Mouse (Mus musculus) heart, postnatal 25 days (tissue): ENCODE measurements at regions not wholly inside any gene's neighbourhood (a gene's known extent, or its start where the extent isn't known, plus 50 kb on each side); places are given as distances from the start of the nearest gene placed in this dataset.
A peak's percentile ranks its signal among the peaks of the same experiment; 100 is the strongest.

Experiments used
- DNase-seq: peaks from one replicate; pipeline ENCODE4 v3.0.0; 2022; ENCODE audit warnings: low spot score
- intact Hi-C: fragments of 180-260 bp; cut with DNase I; formaldehyde crosslinking; loops from one replicate; pipeline ENCODE4 v1.15.1; 2025

- DNase-seq = no peak
- intact Hi-C loops = no loop called here
These were observed 223.6 kb upstream of the Lyplal1 start for GRCm38 (mm10) chr1:186340701-186341100.

GRCm38 (mm10) chr1:186317285-186317684, 200.2 kb upstream of the Lyplal1 start:
- DNase-seq = no peak
- intact Hi-C loops = no loop called here

- intact Hi-C loops = no loop called here
- DNase-seq = no peak
These were observed 197.1 kb upstream of the Lyplal1 start for GRCm38 (mm10) chr1:186314180-186314579.

- DNase-seq = no peak
- intact Hi-C loops = no loop called here
These were observed 195.6 kb upstream of the Lyplal1 start for GRCm38 (mm10) chr1:186312698-186313097.

- no peak for DNase-seq
- intact Hi-C loops = no loop called here
These were observed 194.9 kb upstream of the Lyplal1 start for GRCm38 (mm10) chr1:186312008-186312407.

GRCm38 (mm10) chr1:186307627-186308026, 190.5 kb upstream of the Lyplal1 start:
- no peak for DNase-seq
- intact Hi-C loops = no loop called here

GRCm38 (mm10) chr1:186297464-186297863, 180.4 kb upstream of the Lyplal1 start:
- intact Hi-C loops = no loop called here
- DNase-seq = no peak

GRCm38 (mm10) chr1:186295201-186295600, 178.1 kb upstream of the Lyplal1 start:
- intact Hi-C loops = no loop called here
- DNase-seq = no peak

- intact Hi-C loops = no loop called here
- DNase-seq = no peak
These were observed 177.5 kb upstream of the Lyplal1 start for GRCm38 (mm10) chr1:186294635-186295034.

GRCm38 (mm10) chr1:186289117-186289516, 172.0 kb upstream of the Lyplal1 start:
- no peak for DNase-seq
- intact Hi-C loops = no loop called here

- no peak for DNase-seq
- intact Hi-C loops = no loop called here
These were observed 170.7 kb upstream of the Lyplal1 start for GRCm38 (mm10) chr1:186287831-186288230.

- DNase-seq = no peak
- intact Hi-C loops = no loop called here
These were observed 169.3 kb upstream of the Lyplal1 start for GRCm38 (mm10) chr1:186286401-186286800.

GRCm38 (mm10) chr1:186277981-186278634, 161.0 kb upstream of the Lyplal1 start:
- DNase-seq = no peak
- intact Hi-C loops = no loop called here

GRCm38 (mm10) chr1:186271436-186271835, 154.3 kb upstream of the Lyplal1 start:
- intact Hi-C loops = no loop called here

GRCm38 (mm10) chr1:186267317-186267716, 150.2 kb upstream of the Lyplal1 start:
- intact Hi-C loops = no loop called here
- DNase-seq = no peak

More at GRCm38 (mm10) chr1:186271436-186271835, 154.3 kb upstream of the Lyplal1 start:
- no peak for DNase-seq

- intact Hi-C loops = loop anchor here (5.0 kb wide), 1 partner anchor 143 kb away; no protein-coding TSS in a partner anchor
- no peak for DNase-seq
These were observed 147.5 kb upstream of the Lyplal1 start for GRCm38 (mm10) chr1:186264639-186265038.

GRCm38 (mm10) chr1:186263955-186264354, 146.8 kb upstream of the Lyplal1 start:
- intact Hi-C loops = loop anchor here (5.0 kb wide), 1 partner anchor 143 kb away; no protein-coding TSS in a partner anchor
- no peak for DNase-seq

- no peak for DNase-seq
- intact Hi-C loops = loop anchor here (5.0 kb wide), 1 partner anchor 144 kb away; no protein-coding TSS in a partner anchor
These were observed 146.1 kb upstream of the Lyplal1 start for GRCm38 (mm10) chr1:186263196-186263595.

GRCm38 (mm10) chr1:186262040-186262439, 144.9 kb upstream of the Lyplal1 start:
- no peak for DNase-seq

GRCm38 (mm10) chr1:186261326-186261833, 144.3 kb upstream of the Lyplal1 start:
- intact Hi-C loops = loop anchor here (5.0 kb wide), 1 partner anchor 146 kb away; no protein-coding TSS in a partner anchor
- peak; percentile 79 for DNase-seq

More at GRCm38 (mm10) chr1:186262040-186262439, 144.9 kb upstream of the Lyplal1 start:
- intact Hi-C loops = loop anchor here (5.0 kb wide), 1 partner anchor 145 kb away; no protein-coding TSS in a partner anchor

- DNase-seq = no peak
- intact Hi-C loops = no loop called here
These were observed 140.5 kb upstream of the Lyplal1 start for GRCm38 (mm10) chr1:186257611-186258010.
